12 mouse cellular contexts compared by ENCODE assay signal in genomic region chr10:58372430-58373030, GRCm38 (mm10). TPM values are rescaled to one million over a fixed set of nuclear protein-coding genes. Genes with fewer than 3 reads are reported as not detected.
DNase-seq lines count a peak whose midpoint lies in the region; ATAC-seq and TF ChIP-seq lines count a peak whose summit lies in the region.
"Had no signal": no experiment of that assay in that cellular context is flagged by ENCODE, and none has a peak within 500 bp of the region (broad histone marks: within the 10 kb centered on the region; RNA-seq: fewer than 3 reads in every experiment).

No protein-coding gene starts in this region.

- no peak overlapping the region for H3K27ac ChIP-seq in forebrain, embryonic 13.5 days
- H3K27ac ChIP-seq in forebrain, embryonic 12.5 days: no peak overlapping the region
- peak overlapping the region; percentile 78 for H3K27ac ChIP-seq in layer of hippocampus, adult 2 months
- H3K27ac ChIP-seq in MEL (ENCODE audit: control insufficient read depth, low read depth, low read length): no peak overlapping the region
- H3K27ac ChIP-seq in liver, embryonic 12.5 days: peak overlapping the region; percentile 97
- H3K27ac ChIP-seq: hindbrain, embryonic 15.5 days had no signal

- no peaks in the 10 kb centered on the region for H3K36me3 ChIP-seq in forebrain, embryonic 13.5 days (ENCODE audit: poor library complexity, severe bottlenecking)
- no peaks in the 10 kb centered on the region for H3K36me3 ChIP-seq in forebrain, embryonic 12.5 days (replicated peaks)
- H3K36me3 ChIP-seq in MEL (ENCODE audit: control insufficient read depth in 1 of 2, insufficient read depth in 2 of 2, low read length in 2 of 2): peaks cover 0 to 45% of the 10 kb centered on the region in 2 experiments; a peak in 2 of 4 replicates
- peaks cover 11% of the 10 kb centered on the region for H3K36me3 ChIP-seq in liver, embryonic 12.5 days
- H3K36me3 ChIP-seq: hindbrain, embryonic 15.5 days had no signal

- H3K9ac ChIP-seq in forebrain, embryonic 13.5 days: no peak overlapping the region
- H3K9ac ChIP-seq in forebrain, embryonic 12.5 days: no peak overlapping the region
- H3K9ac ChIP-seq in MEL (ENCODE audit: control insufficient read depth, low read depth, low read length, poor library complexity, severe bottlenecking): peak overlapping the region; percentile 31
- H3K9ac ChIP-seq in liver, embryonic 12.5 days: peak overlapping the region; percentile 86
- H3K9ac ChIP-seq: hindbrain, embryonic 15.5 days had no signal

- no peaks in the 10 kb centered on the region for H3K9me3 ChIP-seq in forebrain, embryonic 13.5 days (replicated peaks)
- no peaks in the 10 kb centered on the region for H3K9me3 ChIP-seq in forebrain, embryonic 12.5 days
- H3K9me3 ChIP-seq in MEL (replicated peaks; ENCODE audit: insufficient read depth, low read length): no peaks in the 10 kb centered on the region
- no peaks in the 10 kb centered on the region for H3K9me3 ChIP-seq in liver, embryonic 12.5 days (replicated peaks)
- H3K9me3 ChIP-seq: hindbrain, embryonic 15.5 days had no signal

- H3K27me3 ChIP-seq in forebrain, embryonic 13.5 days: no peaks in the 10 kb centered on the region
- H3K27me3 ChIP-seq in forebrain, embryonic 12.5 days: no peaks in the 10 kb centered on the region
- H3K27me3 ChIP-seq in MEL (ENCODE audit: control insufficient read depth in 1 of 2, insufficient read depth in 2 of 2, low read length in 2 of 2): no peaks in the 10 kb centered on the region
- H3K27me3 ChIP-seq in liver, embryonic 12.5 days (replicated peaks): no peaks in the 10 kb centered on the region
- H3K27me3 ChIP-seq: hindbrain, embryonic 15.5 days had no signal

- no peak for TF ChIP-seq RAD21 in MEL (IDR thresholded peaks at IDR 0.05; ENCODE audit: low read depth, low read length)

- no peak for TF ChIP-seq EP300 in MEL (IDR thresholded peaks at IDR 0.05; ENCODE audit: low read depth in 1 of 2, low read length in 2 of 2)

- 0 out of 2 replicates have a peak, but pooled peaks have one; percentile 48 for ATAC-seq in forebrain, embryonic 13.5 days
- no peak for ATAC-seq in forebrain, embryonic 12.5 days (ENCODE audit: low FRiP score)
- ATAC-seq in liver, embryonic 12.5 days: no peak
- no peak for ATAC-seq in erythroid progenitor cell, adult 5-6 weeks (replicated peaks; ENCODE audit: low FRiP score, poor library complexity, severe bottlenecking)

- no peak for TF ChIP-seq CTCF in layer of hippocampus, adult 2 months (conservative IDR thresholded peaks at IDR 0.05)
- no peak for TF ChIP-seq CTCF in MEL (IDR thresholded peaks at IDR 0.05 in 2 of 3, conservative IDR thresholded peaks at IDR 0.05 in 1 of 3; ENCODE audit: control insufficient read depth in 1 of 3, insufficient read depth in 1 of 3, low read depth in 2 of 3, low read length in 3 of 3, poor library complexity in 1 of 3, severe bottlenecking in 1 of 3)

- no peak for DNase-seq in layer of hippocampus, adult 2 months (ENCODE audit: low spot score in 2 of 2)
- no peak for DNase-seq in layer of hippocampus, adult 9-10 months (ENCODE audit: low spot score)
- DNase-seq in MEL (ENCODE audit: low read depth, low spot score): peak; percentile 61
- DNase-seq in adrenal gland, postnatal 10 days: no peak
- DNase-seq: cerebellum, postnatal 36 days; gastrocnemius, postnatal 10 days had no signal

- no peak for TF ChIP-seq POLR2A in MEL (IDR thresholded peaks at IDR 0.05; ENCODE audit: control insufficient read depth in 1 of 2, insufficient read depth in 1 of 2, low read depth in 1 of 2, low read length in 2 of 2, poor library complexity in 1 of 2)

- no peak overlapping the region for H3K4me3 ChIP-seq in forebrain, embryonic 13.5 days
- no peak overlapping the region for H3K4me3 ChIP-seq in forebrain, embryonic 12.5 days (replicated peaks)
- H3K4me3 ChIP-seq in layer of hippocampus, adult 2 months: no peak overlapping the region
- peak overlapping the region; percentile 37 to 56; a peak in 3 of 4 replicates for H3K4me3 ChIP-seq in MEL (ENCODE audit: control insufficient read depth in 1 of 2, insufficient read depth in 1 of 2, low read depth in 2 of 2, low read length in 2 of 2)
- H3K4me3 ChIP-seq in liver, embryonic 12.5 days: peak overlapping the region; percentile 76
- H3K4me3 ChIP-seq: hindbrain, embryonic 15.5 days; myocyte had no signal

- H3K79me2 ChIP-seq in MEL (ENCODE audit: control insufficient read depth, insufficient read depth, low read length, poor library complexity): peaks cover 15% of the 10 kb centered on the region

- H3K4me1 ChIP-seq in forebrain, embryonic 13.5 days: peaks cover 34% of the 10 kb centered on the region
- H3K4me1 ChIP-seq in forebrain, embryonic 12.5 days: peaks cover 24% of the 10 kb centered on the region
- peaks cover 23 to 30% of the 10 kb centered on the region in 2 experiments for H3K4me1 ChIP-seq in MEL (ENCODE audit: control insufficient read depth in 1 of 2, insufficient read depth in 2 of 2, low read length in 2 of 2)
- H3K4me1 ChIP-seq in liver, embryonic 12.5 days: peaks cover 85% of the 10 kb centered on the region

- WGBS in forebrain, embryonic 13.5 days: 69% methylated on average over 6 of the region's 6 CpGs
- WGBS in forebrain, embryonic 12.5 days: 77% methylated on average over 6 of the region's 6 CpGs
- WGBS in liver, embryonic 12.5 days (ENCODE audit: insufficient replicate concordance): 26% methylated on average over 6 of the region's 6 CpGs

- no peak overlapping the region for H3K4me2 ChIP-seq in forebrain, embryonic 13.5 days
- no peak overlapping the region for H3K4me2 ChIP-seq in forebrain, embryonic 12.5 days
- H3K4me2 ChIP-seq in liver, embryonic 12.5 days: peak overlapping the region; percentile 76
- H3K4me2 ChIP-seq: hindbrain, embryonic 15.5 days had no signal

TF ChIP-seq in MEL, 35 proteins besides CTCF, POLR2A, EP300 and RAD21:
- TF ChIP-seq CHD2 (IDR thresholded peaks at IDR 0.05; ENCODE audit: low read length) (no peak), SIN3A (IDR thresholded peaks at IDR 0.05; ENCODE audit: low read length) (peak; percentile 34; the same call in 1 of the 2 replicates), GATA1 (IDR thresholded peaks at IDR 0.05; ENCODE audit: low read depth, low read length) (0 out of 2 replicates have a peak, but pooled peaks have one; percentile 16), MXI1 (IDR thresholded peaks at IDR 0.05; ENCODE audit: low read depth, low read length) (peak; percentile 70; the same call in 1 of the 2 replicates)

RNA-seq across cellular contexts. Expression of gene Lims1, which starts 49.3 kb away (rescaled TPM):
- polyA plus RNA-seq in forebrain, embryonic 13.5 days (2015; fragmentation: Nextera tagmentation; extraction: Ambion mirVana): 82.4 and 83.0 TPM in 2 replicates
- 85.0 and 89.3 TPM in 2 replicates for polyA plus RNA-seq in forebrain, embryonic 12.5 days (2016; fragmentation: Nextera tagmentation; extraction: Ambion mirVana)
- total RNA-seq in layer of hippocampus, adult 2 months (2021): 10 to 100 TPM; 20.7 to 22.6 TPM
- total RNA-seq in MEL (2012; rRNA removed): 28.5 and 32.4 TPM in 2 replicates
- 10 to 100 TPM in 1 of 2 experiments, not detected in 1; 24.9 TPM for polyA plus RNA-seq in MEL (2012; ENCODE audit: insufficient read depth in 1 of 2, insufficient read length in 2 of 2, low read depth in 1 of 2, low replicate concordance in 2 of 2, missing spikeins in 1 of 2)
- polyA plus RNA-seq in liver, embryonic 12.5 days (2016; fragmentation: Nextera tagmentation; extraction: Ambion mirVana): 112 and 121 TPM in 2 replicates
- total RNA-seq in erythroid progenitor cell, adult 5-6 weeks (2015; ENCODE audit: low replicate concordance): 67.8 and 80.5 TPM in 2 replicates
- 37.5 and 42.2 TPM in 2 replicates for total RNA-seq in erythroid progenitor cell, adult 5-6 weeks (2017; ENCODE audit: low replicate concordance)
- 10 to 100 TPM; 58.1 to 69.6 TPM for total RNA-seq in adrenal gland, postnatal 10 days (2021)

Comparison
In these comparisons a context has a peak if more than half of its experiments do, and no peak if none do; other contexts are left out.
1. H3K27ac ChIP-seq: peak in layer of hippocampus, adult 2 months (single experiment) and liver, embryonic 12.5 days (single experiment); none in forebrain, embryonic 13.5 days (single experiment), forebrain, embryonic 12.5 days (single experiment) and MEL (single experiment).
2. H3K4me3 ChIP-seq: peak in MEL (2 of 2) and liver, embryonic 12.5 days (single experiment); none in forebrain, embryonic 13.5 days (single experiment), forebrain, embryonic 12.5 days (single experiment) and layer of hippocampus, adult 2 months (single experiment).
3. H3K9ac ChIP-seq: peak in MEL (single experiment) and liver, embryonic 12.5 days (single experiment); none in forebrain, embryonic 13.5 days (single experiment) and forebrain, embryonic 12.5 days (single experiment).